Mouse (Mus musculus): Measurements from ENCODE around the gene Tssk1.

GRCm38 (mm10) chr16:17920586-17920985 is 26.6 kb downstream of the Tssk1 start:
- TF ChIP-seq POLR2A (IDR thresholded peaks at IDR 0.05; ENCODE audit: borderline replicate concordance, control insufficient read depth, low read depth, low read length) (no peak), CTCF (IDR thresholded peaks at IDR 0.05; ENCODE audit: control insufficient read depth, insufficient read depth, low read length) (no peak)

All from bone marrow, adult 2 months (tissue).